Mouse (Mus musculus) lung, adult 18-20 months (tissue): ENCODE measurements around the gene Ttc13.

Source experiments
- DNase-seq, 2 experiments: peaks; one replicate each; pipeline ENCODE4 v3.0.0; 2022; ENCODE audit warnings: mixed read lengths in 2 of 2

Gene Ttc13

DNA sequence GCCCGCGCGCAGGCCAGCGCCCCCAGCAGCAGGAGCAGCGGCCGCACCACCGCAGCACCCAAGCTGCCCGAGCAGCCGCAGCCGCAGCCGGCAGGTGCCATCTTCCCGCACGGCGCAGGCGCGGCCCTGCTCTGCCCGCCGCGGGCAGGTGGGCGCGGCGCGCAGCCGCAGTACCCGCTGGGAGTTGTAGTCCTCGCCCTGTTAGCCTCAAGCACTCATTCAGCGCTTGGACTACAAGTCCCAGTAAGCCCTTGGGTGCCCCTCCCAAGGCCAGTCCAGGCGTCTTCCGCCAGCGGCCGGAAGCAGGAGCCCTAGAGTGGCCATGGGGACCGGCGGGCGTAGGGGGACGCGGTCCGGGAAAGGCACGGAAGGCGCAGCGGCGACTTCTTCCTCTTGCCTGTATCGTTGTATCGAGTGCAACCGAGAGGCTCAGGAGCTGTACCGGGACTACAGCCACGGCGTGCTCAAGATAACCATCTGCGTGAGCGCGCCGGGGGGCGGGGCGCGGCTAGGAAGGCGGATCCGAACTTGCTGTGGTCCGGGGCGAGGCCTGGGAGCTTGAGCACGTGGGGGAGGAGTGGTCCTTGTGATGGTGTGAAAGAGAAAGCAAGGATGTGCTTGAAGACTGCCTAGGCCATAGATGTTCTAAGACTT lies at the start of gene Ttc13, which contains the start of gene Arv1:
Gene Ttc13, minus strand, starts transcription at position 122 of the 654 bp plus-strand sequence.
Gene Arv1, plus strand, starts transcription at position 278 of the 654 bp plus-strand sequence.
- DNase-seq, result peak; percentile 97 to 98

DNA sequence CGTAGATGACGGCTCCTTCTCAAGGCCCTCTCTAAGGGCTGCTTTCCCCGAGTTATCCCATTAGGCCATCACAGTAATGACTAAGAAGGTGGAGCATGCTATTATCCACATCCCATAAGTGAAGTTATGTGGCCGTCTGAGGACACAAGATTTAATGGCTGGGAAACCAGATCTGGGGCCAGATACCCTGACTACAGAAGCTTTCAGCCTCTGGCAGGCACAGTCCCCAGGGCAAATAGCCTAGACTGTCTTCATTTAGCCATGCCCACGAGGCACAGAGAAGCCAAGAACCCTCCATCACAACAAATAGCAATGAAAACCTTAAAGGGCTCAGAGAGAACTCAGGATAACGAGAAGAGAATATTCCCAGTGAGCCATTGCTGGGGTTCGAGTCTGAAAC lies 41.3 kb upstream of the Ttc13 start:
- DNase-seq, result no peak

DNA sequence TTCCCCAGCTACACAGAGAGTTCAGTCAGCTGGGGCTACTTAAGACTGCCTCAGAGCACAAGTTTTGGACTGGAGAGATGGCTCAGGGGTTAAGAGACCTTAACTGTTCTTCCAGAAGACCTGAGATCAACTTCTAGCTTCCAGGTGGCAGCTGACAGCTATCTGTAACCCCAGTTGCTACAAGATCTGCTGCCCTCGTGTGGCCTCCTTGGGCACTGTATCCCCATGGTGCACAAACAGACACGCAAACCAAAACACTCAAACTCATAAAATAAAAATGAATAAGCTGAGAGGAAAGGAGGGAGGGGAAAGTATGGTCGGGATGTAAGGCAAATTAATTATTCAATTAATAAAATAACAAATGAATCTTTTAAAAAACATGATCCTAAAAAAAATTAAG lies 36.8 kb upstream of the Ttc13 start:
- no peak for DNase-seq

DNA sequence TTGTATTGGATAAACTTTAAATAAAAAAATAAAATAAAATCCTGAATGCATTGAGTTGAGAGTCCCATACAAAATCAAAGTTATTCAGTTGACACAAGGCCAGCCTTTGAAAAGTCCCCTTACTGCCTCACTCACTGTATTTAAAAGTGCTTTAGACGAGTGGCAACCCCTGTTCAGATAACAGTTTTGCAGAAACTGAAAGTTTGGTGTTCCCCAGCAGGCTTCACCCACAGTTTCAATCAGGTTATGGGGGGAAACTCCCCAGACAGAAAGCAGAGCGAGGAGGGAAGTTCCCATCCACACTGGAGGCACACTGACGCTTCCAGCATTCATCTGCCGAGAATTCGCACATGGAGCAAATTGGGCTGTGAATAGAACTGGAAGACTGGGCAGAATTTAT lies 34.8 kb upstream of the Ttc13 start:
- DNase-seq, result no peak

DNA sequence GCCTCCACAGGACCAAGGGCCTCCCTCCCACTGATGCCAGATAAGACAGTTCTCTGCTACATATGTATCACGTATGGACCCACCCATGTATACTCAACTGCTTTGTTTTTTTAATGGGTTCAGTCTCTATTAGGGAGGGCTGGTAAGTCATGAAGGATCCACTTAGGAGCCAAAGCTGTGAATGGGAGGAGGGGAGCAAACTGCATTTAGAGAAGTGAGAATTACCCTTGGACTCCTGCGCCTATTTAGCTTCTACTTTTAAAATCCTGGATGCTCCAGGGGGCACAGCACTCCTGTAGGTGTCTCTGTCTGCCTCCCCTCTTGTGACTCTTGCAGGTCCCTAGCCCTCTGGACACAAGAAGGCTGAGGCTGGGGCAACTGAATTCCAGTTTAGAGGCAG lies 34.4 kb upstream of the Ttc13 start:
- DNase-seq, result no peak

DNA sequence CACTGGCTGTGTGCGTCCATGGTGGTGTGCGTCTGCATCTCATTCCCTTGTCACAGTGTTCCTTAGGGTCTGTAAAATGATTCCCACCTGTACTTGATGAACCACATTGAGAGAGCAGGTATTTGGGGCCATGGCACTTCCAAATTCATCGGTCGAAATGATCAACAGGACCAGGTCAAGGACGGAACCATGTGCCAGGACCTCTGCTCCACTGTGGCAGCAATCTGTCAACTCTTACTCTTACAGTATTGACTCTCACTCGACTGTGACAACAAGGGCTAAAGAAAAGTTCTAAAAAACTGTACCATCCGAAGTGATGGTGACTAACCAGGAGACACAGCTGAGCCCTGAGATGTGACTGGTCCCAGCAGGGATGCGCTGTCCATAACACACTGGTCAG lies 33.7 kb upstream of the Ttc13 start:
- DNase-seq, result no peak

DNA sequence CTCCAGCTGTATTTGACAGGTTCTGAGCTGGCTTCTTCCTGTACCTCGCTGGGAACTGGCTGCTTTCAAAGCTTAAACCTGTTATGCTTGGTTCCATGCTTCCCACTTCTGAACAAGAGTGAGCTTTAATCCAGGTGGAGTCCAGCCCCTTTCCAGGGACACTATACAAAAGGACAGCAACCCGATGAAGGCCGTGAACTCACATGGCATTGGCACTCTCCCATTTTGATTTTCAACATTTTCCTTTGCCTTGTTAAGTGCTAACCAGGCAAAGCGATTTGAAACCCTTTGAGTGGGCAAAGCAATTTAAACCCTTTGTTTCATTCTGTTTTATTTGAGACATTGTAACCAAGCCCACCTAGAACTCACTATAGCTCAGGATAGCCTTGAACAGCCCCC lies 33.0 kb upstream of the Ttc13 start:
- no peak for DNase-seq

DNA sequence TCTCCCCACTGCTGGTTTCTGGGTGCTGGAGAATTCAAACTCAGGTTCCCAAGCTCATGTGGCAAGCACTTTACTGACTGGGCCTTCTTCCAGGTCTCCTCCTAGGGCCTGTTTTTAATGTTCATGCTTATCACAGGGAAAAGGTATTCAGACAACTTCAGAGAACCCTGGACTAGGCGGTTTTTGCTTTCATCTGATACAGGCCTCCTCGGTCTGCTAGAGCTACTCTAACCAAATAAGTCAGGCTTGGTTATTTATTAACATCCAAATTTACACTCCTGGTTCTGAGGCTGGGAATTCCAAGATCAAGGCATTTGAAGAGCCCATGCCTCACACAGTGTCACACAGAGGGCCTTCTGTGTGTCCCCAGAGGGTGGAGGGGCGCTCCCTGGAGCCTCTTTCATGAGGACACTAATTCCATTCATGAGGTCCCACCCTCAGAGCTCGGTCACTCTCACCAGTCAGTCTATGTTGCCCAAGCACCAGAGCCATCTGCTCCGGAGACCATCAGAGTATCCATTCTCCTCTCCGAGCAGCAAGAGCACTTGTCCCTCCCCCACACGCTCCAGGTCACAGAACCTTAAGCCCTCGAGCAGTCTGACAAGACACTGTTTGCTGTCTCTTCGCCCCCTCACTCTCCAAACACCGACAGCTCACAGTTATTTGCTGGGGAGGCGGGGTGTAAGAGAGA lies 32.5 kb upstream of the Ttc13 start:
- DNase-seq, result no peak

DNA sequence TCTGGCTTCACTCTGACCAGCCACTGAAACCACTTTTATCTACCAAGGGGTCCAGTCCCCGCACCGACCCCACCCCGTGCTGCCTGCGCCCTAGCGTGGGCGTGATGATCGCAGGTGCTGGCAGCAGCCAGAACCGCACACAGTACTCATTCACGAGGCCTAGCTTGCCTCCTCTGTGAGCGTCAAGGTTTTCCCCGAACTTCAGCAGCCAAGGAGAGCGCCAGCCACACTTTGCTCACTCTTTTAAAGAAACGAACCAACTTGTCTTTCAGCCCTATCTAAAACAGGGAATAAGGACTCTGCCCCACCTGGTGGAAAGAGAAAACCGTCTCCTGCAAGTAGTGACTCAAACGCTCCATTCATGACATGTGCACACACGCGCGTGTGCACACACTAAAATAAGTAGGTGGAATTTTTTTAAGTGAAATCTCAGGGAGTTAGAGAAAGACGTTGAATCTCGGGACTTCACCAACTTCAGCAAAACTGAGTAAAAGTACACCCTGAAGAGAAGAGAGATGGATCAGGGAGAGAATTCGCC lies 30.6 kb upstream of the Ttc13 start:
- DNase-seq, result no peak

DNA sequence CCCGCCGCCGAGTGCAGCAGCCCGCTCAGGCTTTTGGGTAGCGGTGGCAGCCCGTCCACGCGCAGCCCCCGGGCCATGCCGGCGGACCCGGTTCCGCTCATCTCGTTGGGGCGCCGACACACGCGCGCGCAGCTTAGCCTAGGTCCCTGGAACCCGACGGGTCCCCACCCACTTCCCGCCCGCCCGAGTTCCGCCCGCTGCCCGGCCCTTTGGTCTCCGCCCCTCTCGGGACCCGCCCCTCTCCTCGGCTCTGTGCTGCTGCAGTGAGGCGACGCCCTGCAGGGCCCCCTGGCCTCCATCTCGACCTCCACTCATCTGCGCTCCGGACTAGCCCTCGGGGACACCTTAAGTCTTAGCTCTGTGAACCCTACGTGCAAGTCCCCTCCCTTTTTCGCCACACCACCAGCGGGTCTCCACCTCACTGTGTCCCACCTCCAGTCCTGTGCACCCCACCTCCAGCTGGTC lies 30.0 kb upstream of the Ttc13 start, which contains the start of gene Fam89a:
Gene Fam89a, minus strand, starts transcription at position 124 of the 465 bp plus-strand sequence.
- DNase-seq, result peak; percentile 61 to 62

DNA sequence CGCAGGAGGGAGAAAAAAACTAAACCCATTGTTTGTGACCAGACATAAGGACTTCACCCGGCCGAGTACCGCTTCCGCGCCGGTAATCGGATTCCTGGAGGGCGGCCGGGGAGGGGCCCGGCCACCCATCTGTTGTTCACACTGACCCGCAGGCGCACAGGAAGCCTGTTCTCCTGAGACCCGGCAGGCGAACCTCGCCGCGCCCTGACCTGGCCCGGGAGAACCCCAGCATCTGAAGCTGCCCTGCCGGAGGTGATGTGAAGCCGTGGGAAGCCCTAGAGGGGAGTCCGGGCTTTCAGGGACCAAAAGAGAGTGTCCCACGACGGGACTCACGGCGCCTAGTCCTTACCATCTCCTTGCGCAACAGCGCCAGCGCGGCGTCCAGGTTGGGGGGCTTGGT lies 29.4 kb upstream of the Ttc13 start:
- no peak for DNase-seq

DNA sequence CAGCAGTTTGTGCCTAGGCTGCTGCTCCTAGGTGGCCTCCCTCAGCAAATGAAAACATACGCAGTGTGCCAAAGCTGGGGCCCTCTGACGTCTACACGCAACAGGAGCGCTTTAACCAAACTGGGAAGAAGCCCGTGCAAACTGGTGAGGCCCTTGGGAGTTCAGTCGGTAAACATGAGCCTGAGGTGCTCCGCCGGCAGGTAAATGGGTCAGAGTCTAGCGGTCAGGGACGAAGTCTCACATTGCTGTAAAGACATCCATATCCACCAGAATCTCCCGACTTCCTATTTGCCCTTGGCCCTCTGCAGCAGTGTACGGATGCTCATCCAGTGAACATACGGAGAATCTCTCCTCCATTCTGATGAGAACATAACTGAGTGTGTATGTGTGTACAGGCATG lies 24.9 kb upstream of the Ttc13 start:
- no peak for DNase-seq

DNA sequence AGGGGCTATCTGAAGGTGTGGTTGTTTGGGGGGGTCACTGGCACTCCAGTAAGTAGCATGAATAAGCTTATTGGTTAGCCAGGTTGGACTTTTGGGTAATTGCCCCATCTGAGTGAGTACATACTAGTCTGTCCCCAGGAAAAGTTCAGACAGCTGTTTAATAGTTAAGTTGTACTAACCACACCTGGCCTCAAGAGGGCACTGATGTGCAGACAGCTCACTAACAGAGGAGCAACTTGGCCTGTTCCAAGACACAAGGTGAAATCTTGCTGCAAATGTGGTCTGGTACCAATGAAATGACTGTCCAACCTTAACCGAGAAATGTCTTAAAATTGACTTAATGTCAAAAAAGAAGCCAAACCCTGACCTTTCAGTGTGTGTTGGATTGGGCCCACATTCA lies 17.5 kb upstream of the Ttc13 start:
- DNase-seq, result no peak

DNA sequence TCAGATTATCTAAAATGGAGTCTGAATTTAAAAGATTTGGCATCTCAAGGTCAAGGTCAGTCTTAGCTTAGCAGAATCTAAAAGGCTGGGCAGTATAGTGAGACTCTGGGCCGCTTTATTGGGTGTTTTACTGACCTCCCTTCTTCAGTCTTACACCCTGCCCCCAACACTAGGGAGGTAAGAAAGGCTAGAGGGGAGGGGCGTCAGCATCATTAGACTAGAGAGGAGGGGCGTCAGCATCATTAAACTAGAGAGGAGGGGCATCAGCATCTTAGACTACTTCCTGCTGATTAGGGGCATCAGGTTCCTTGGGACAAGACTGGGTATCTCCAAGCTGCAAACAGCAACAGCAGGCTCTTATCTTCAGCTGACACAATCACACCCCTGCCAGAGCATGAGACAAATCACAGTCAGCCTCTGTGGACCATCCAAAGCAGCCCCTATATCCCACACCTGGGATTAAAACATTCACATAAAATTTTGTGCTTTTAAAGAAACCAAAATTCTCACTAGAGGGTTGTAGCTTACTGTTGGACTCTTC lies 13.7 kb upstream of the Ttc13 start:
- DNase-seq, result no peak

DNA sequence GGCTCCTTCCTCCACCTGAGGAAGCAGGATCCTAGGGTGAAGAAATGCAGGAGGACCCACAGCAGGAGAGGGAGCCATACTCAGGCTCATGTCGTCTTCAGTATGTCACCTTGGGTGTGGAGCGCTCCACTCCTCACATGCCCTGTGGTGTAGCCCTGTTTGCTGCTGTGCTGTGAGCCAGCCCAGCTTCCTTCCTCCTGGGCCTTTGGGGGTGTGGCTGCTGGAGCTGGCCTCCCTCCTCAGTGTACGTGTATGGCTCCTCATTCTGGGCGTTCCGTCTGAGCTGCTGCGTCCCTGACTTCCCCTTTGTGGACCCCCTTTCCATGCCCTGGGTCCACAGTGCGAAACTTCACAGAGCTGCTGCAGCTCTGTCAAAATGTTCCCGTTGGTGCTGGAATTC lies 11.0 kb upstream of the Ttc13 start:
- DNase-seq, result no peak

DNA sequence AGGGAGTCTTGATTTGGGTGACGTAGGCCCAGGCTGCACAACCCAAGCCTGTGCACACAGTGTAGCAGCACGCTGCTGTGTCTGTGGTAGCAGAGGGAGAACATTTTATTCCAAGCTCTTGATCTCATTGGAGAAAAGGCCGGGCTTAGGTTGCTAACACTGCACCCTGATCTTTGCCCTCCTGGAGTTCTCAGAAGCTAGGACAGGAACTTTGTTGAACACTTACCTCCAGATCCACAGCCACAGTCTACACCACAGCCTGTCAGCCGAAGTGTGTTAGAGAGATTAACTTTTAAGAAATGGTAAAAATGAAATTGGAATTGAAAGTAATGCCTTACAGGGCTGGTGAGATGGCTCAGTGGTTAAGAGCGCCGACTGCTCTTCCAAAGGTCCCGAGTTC lies 2.5 kb upstream of the Ttc13 start:
- no peak for DNase-seq

DNA sequence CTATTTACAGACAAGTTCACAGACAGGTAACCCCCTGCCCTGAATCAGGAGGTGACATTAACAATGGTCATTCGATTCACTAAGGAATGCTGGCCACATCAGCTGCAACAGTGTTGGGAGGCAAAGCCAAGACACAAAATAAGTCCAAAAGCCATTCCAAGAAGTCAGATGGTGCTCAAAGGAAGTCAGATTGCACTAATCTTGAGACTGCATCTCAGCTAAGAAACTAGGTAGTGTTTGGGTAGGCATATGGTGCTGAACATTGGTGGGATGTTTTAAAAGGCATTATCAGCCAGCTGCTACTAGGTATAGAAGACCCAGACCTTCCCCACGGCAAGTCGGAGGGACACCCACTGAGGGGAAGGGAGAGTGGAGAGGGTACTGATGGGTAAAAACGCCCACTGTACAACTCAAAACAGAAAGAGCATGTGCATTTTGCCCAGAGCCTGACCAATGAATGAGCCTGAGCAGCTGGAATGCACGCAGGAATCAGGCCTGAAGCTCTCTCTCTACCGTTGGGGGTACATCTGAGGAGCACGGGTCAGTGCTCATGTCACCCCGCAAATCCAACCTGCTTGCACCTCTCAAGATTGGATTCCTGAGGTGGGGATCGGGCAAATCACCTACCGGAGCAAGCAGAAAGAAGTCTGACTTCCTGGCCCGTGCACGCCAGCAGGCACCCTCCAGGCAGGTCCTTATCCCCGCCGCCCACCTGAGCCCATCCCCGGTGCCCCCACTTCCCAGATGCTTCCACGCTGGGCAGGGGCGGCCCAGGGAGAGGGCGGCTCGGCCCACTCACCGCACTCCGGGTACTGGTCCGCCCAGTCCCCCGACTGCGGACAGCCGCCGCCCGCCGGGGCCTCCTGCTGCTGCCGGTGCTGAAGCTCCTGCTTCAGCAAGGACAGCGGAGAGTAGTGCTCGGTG lies 583 bp downstream of the Ttc13 start:
- DNase-seq, result peak in 1 of 2 experiments; percentile 17

DNA sequence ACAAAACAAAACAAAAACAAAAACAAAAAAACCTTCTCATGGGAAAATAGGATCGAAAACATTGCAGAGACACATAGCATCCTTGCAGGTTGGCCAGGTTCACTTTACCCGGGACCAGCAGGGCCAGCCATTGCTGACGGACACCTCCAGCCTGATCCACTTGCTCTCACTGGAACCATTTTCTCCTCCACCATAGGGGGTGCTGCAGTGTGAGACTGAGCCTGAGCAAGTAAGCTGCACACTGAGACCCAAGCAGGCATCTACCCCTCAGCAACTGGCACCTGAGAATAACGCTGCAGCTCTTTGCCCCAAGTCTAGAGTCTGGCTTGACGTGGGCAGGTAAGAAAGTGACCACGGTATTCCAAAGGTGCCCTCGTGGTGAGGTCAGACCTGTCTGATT lies 1.6 kb downstream of the Ttc13 start:
- DNase-seq, result no peak

DNA sequence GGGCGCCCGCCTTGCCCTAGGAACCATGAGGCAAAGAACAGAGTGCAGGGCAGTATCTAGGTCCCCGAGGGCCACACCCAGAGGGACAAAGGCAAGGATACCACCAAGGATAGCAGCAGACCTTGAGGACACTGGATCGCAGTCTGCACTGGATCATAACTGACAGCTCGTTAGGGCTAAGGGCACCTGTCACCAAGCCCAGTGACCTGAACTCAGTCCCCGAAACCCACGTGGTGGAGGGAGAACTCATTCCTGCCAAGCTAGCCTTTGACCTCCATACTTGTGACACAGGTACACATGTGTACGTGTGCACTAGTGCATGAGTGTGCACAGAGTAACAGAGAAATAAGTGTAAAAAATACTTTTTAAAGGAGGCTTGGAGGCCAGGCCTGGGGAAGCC lies 6.0 kb downstream of the Ttc13 start:
- DNase-seq, result no peak

DNA sequence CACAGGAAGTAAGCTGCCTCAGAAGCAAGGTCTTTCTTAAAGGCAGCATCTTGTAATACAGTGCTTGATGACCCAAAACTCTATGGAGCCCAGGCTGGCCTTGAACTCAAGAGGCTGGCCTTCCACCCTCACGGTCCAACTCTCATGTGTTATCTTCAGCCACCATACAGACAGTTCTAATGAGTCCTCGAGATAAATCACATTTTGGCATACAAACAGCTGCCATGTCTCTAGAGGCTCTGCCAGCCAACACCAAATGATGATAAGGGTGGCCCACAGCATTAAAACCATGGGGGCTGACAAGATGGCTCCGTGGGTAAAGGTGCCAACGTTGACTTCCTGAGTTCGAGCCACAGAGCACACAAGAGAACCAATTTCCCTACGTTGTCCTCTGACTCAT lies 8.6 kb downstream of the Ttc13 start:
- no peak for DNase-seq

DNA sequence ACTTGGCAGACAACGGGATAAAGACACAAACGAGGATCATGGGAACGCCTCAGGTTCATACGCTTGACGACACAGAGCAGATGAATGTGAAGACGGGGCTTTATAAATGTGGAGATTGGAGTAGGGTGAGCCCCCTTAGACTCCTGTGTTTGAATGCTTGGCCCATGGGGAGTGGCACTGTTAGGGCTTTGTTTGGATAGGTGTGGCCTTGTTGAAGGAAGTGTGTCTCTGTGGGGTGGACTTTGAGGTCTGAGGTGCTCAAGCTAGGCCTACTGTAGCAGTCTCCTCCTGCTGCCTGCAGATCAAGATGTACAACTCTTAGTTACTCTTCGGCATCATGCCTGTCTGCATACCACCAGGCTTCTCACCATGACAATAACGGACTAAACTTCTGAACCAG lies 16.0 kb downstream of the Ttc13 start:
- DNase-seq, result no peak

DNA sequence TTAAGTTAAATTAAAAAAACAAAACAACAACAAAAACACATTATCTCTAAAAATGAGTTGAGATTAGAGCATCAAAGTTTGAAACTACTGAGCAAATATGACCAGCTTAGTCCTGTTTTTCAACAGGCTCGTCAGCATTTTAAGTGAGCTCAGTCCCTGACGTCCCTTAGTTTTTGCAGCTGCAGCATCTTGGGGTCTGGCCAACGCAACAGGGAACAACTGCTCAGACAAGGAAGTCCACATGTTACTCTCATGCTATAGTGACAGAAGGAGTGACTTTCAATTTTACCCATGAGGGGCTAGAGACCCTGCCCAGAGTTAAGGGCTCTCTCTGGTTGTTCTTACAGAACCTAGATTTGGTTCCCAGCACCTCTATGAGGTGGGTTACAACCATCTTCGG lies 17.4 kb downstream of the Ttc13 start:
- no peak for DNase-seq

DNA sequence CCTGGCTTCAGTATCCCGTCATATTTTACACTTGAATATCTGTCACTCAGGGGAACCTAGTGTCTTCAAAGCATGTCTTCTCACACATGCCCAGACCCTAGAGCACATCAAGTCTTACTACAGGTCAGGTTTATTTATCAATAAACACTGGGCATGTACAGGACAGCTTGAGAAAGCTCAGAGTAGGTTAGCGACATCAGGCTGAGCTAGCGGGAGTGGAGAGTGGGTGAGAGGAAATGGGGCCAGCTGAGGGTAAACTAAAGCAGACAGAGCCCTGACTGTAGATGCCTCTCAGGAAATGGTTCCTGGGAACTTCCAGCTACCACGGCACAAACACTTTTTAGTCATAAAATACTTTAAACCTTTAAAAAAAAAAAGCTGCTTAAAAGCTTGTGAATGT lies 18.3 kb downstream of the Ttc13 start:
- no peak for DNase-seq
